Comparison of ENCODE assay signal across 17 mouse cellular contexts in the genomic region with DNA sequence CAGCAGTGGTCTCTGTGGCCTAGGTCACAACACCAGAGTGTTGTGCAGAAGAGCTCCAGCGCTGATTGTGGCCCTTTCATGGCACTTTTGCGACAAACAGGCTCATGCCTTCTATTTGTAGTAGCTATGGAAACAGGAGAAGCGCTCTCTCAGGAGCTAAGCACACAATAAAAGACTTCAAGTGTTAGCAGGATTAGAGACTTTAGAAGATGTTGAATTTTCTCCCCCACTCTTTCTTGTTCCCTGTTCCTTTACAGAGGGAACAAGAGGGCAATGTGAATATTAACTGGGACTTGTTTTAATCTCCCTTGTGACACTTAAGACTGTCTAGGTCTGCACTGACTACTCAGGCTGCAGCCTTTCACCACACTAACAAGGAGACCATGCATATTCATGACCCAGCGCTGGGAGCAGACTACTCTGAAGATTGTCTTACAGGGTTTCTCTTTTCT. TPM values are rescaled to one million over a fixed set of nuclear protein-coding genes. Genes with fewer than 3 reads are reported as not detected.
DNase-seq lines count a peak whose midpoint lies in the region; ATAC-seq lines count a peak whose summit lies in the region.
"Had no signal": no experiment of that assay in that cellular context is flagged by ENCODE, and none has a peak within 500 bp of the region (broad histone marks: within the 10 kb centered on the region; RNA-seq: fewer than 3 reads in every experiment).

No protein-coding gene starts in this region.

- H3K9me3 ChIP-seq in kidney, embryonic 15.5 days (replicated peaks) = no peaks in the 10 kb centered on the region
- H3K9me3 ChIP-seq in embryonic facial prominence, embryonic 11.5 days (replicated peaks; ENCODE audit: control insufficient read depth, low read length) = no peaks in the 10 kb centered on the region
- H3K9me3 ChIP-seq in hindbrain, embryonic 13.5 days = no peaks in the 10 kb centered on the region
- H3K9me3 ChIP-seq in midbrain, embryonic 15.5 days = no peaks in the 10 kb centered on the region
- H3K9me3 ChIP-seq in intestine, embryonic 15.5 days = no peaks in the 10 kb centered on the region
- H3K9me3 ChIP-seq: embryonic facial prominence, embryonic 15.5 days; heart, embryonic 15.5 days had no signal

- DNase-seq in kidney, postnatal 4 days = no peak
- DNase-seq in embryonic facial prominence, embryonic 11.5 days (ENCODE audit: low spot score) = peak; percentile 18
- DNase-seq in gastrocnemius, postnatal 25 days = no peak
- no peak for DNase-seq in cerebellum, adult 9-10 months
- DNase-seq: gastrocnemius, postnatal 14 days; kidney, adult 11 months; thymus, adult 18-20 months had no signal

- no peaks in the 10 kb centered on the region for H3K4me1 ChIP-seq in kidney, embryonic 15.5 days
- H3K4me1 ChIP-seq in embryonic facial prominence, embryonic 11.5 days (ENCODE audit: control insufficient read depth, insufficient read depth, low read length) = no peaks in the 10 kb centered on the region
- H3K4me1 ChIP-seq in hindbrain, embryonic 13.5 days (replicated peaks) = peaks cover 93% of the 10 kb centered on the region
- peaks cover 83% of the 10 kb centered on the region for H3K4me1 ChIP-seq in midbrain, embryonic 15.5 days
- no peaks in the 10 kb centered on the region for H3K4me1 ChIP-seq in intestine, embryonic 15.5 days (replicated peaks)

- H3K36me3 ChIP-seq in kidney, embryonic 15.5 days = peaks cover 61% of the 10 kb centered on the region
- H3K36me3 ChIP-seq in embryonic facial prominence, embryonic 11.5 days (replicated peaks; ENCODE audit: control insufficient read depth, insufficient read depth, low read depth, low read length) = peaks cover 6% of the 10 kb centered on the region
- H3K36me3 ChIP-seq in hindbrain, embryonic 13.5 days = peaks cover 24% of the 10 kb centered on the region
- no peaks in the 10 kb centered on the region for H3K36me3 ChIP-seq in midbrain, embryonic 15.5 days (replicated peaks)
- 0 out of 2 replicates have a peak, but pooled peaks cover 6% of the 10 kb centered on the region for H3K36me3 ChIP-seq in intestine, embryonic 15.5 days

- H3K27me3 ChIP-seq in kidney, embryonic 15.5 days = no peaks in the 10 kb centered on the region
- H3K27me3 ChIP-seq in embryonic facial prominence, embryonic 11.5 days (ENCODE audit: control insufficient read depth, insufficient read depth, low read length) = no peaks in the 10 kb centered on the region
- H3K27me3 ChIP-seq in hindbrain, embryonic 13.5 days = no peaks in the 10 kb centered on the region
- H3K27me3 ChIP-seq in midbrain, embryonic 15.5 days (replicated peaks) = no peaks in the 10 kb centered on the region
- H3K27me3 ChIP-seq in intestine, embryonic 15.5 days (replicated peaks) = no peaks in the 10 kb centered on the region
- H3K27me3 ChIP-seq: embryonic facial prominence, embryonic 15.5 days had no signal

- WGBS in kidney, embryonic 15.5 days = 63% methylated on average over 4 of the region's 4 CpGs
- 52% methylated on average over 4 of the region's 4 CpGs for WGBS in embryonic facial prominence, embryonic 11.5 days
- WGBS in hindbrain, embryonic 13.5 days = 11% methylated on average over 4 of the region's 4 CpGs
- 6% methylated on average over 4 of the region's 4 CpGs for WGBS in midbrain, embryonic 15.5 days
- 63% methylated on average over 4 of the region's 4 CpGs for WGBS in intestine, embryonic 15.5 days

- H3K4me2 ChIP-seq in kidney, embryonic 15.5 days = no peak overlapping the region
- H3K4me2 ChIP-seq in embryonic facial prominence, embryonic 11.5 days (ENCODE audit: low read depth, low read length) = no peak overlapping the region
- H3K4me2 ChIP-seq in hindbrain, embryonic 13.5 days = no peak overlapping the region
- H3K4me2 ChIP-seq in midbrain, embryonic 15.5 days = peak overlapping the region; percentile 3; the same call in 1 of the 2 replicates
- no peak overlapping the region for H3K4me2 ChIP-seq in intestine, embryonic 15.5 days (replicated peaks)
- H3K4me2 ChIP-seq: embryonic facial prominence, embryonic 15.5 days; heart, embryonic 15.5 days had no signal

- H3K9ac ChIP-seq in kidney, embryonic 15.5 days = no peak overlapping the region
- H3K9ac ChIP-seq in embryonic facial prominence, embryonic 11.5 days (replicated peaks; ENCODE audit: low read length) = no peak overlapping the region
- 0 out of 2 replicates have a peak overlapping the region, but pooled peaks have one; percentile 15 for H3K9ac ChIP-seq in hindbrain, embryonic 13.5 days
- H3K9ac ChIP-seq in midbrain, embryonic 15.5 days = no peak overlapping the region
- H3K9ac ChIP-seq in intestine, embryonic 15.5 days = no peak overlapping the region
- H3K9ac ChIP-seq: embryonic facial prominence, embryonic 15.5 days; heart, embryonic 15.5 days had no signal

- no peak for ATAC-seq in kidney, embryonic 15.5 days (replicated peaks; ENCODE audit: low FRiP score)
- ATAC-seq in embryonic facial prominence, embryonic 11.5 days (replicated peaks; ENCODE audit: insufficient number of reproducible peaks, low FRiP score, low TSS enrichment, low read depth) = no peak; the same call in 1 of the 2 replicates
- 0 out of 2 replicates have a peak, but pooled peaks have one; percentile 53 for ATAC-seq in hindbrain, embryonic 13.5 days (ENCODE audit: low FRiP score)
- peak; percentile 57 for ATAC-seq in midbrain, embryonic 15.5 days (replicated peaks)
- no peak for ATAC-seq in intestine, embryonic 15.5 days

- 0 out of 2 replicates have a peak overlapping the region, but pooled peaks have one; percentile 18 for H3K27ac ChIP-seq in kidney, embryonic 15.5 days
- H3K27ac ChIP-seq in embryonic facial prominence, embryonic 11.5 days (replicated peaks; ENCODE audit: low read depth, low read length) = no peak overlapping the region
- peak overlapping the region; percentile 89 for H3K27ac ChIP-seq in hindbrain, embryonic 13.5 days
- H3K27ac ChIP-seq in midbrain, embryonic 15.5 days = peak overlapping the region; percentile 79
- H3K27ac ChIP-seq in intestine, embryonic 15.5 days = no peak overlapping the region
- H3K27ac ChIP-seq: embryonic facial prominence, embryonic 15.5 days; heart, embryonic 15.5 days had no signal

- no peak overlapping the region for H3K4me3 ChIP-seq in kidney, embryonic 15.5 days (replicated peaks)
- no peak overlapping the region for H3K4me3 ChIP-seq in embryonic facial prominence, embryonic 11.5 days (ENCODE audit: low read depth, low read length)
- H3K4me3 ChIP-seq in hindbrain, embryonic 13.5 days = no peak overlapping the region
- H3K4me3 ChIP-seq in midbrain, embryonic 15.5 days = no peak overlapping the region
- no peak overlapping the region for H3K4me3 ChIP-seq in intestine, embryonic 15.5 days (replicated peaks)
- H3K4me3 ChIP-seq: embryonic facial prominence, embryonic 15.5 days; heart, embryonic 15.5 days had no signal

RNA-seq across cellular contexts. Expression of a gene that starts 44.4 kb away (rescaled TPM):
- not detected in 2 replicates for polyA plus RNA-seq in kidney, embryonic 15.5 days (2015; fragmentation: Nextera tagmentation; extraction: Ambion mirVana)
- polyA plus RNA-seq in embryonic facial prominence, embryonic 11.5 days (2014; fragmentation: Nextera tagmentation; extraction: Ambion mirVana) = not detected in 2 replicates
- polyA plus RNA-seq in hindbrain, embryonic 13.5 days (2015; fragmentation: Nextera tagmentation; extraction: Ambion mirVana) = not detected in 2 replicates
- not detected in 2 replicates for polyA plus RNA-seq in midbrain, embryonic 15.5 days (2015; fragmentation: Nextera tagmentation; extraction: Ambion mirVana)
- not detected in 2 replicates for polyA plus RNA-seq in intestine, embryonic 15.5 days (2015; fragmentation: Nextera tagmentation; extraction: Ambion mirVana)
- not detected for total RNA-seq in gastrocnemius, postnatal 25 days (2021)
- total RNA-seq: gastrocnemius, postnatal 14 days; layer of hippocampus, postnatal 14 days; MEL had no signal
- polyA plus RNA-seq: embryonic facial prominence, embryonic 15.5 days; heart, embryonic 15.5 days; limb, embryonic 14.5 days; spleen, adult 2 months had no signal

Comparison
In these comparisons a context has a peak if more than half of its experiments do, and no peak if none do; other contexts are left out.
1. ATAC-seq: peak in hindbrain, embryonic 13.5 days (single experiment) and midbrain, embryonic 15.5 days (single experiment); none in kidney, embryonic 15.5 days (single experiment), embryonic facial prominence, embryonic 11.5 days (single experiment) and intestine, embryonic 15.5 days (single experiment).
2. H3K27ac ChIP-seq: peak in kidney, embryonic 15.5 days (single experiment), hindbrain, embryonic 13.5 days (single experiment) and midbrain, embryonic 15.5 days (single experiment); none in embryonic facial prominence, embryonic 11.5 days (single experiment) and intestine, embryonic 15.5 days (single experiment).